Mouse (Mus musculus) limb, embryonic 11.5 days (tissue): Measurements from ENCODE around the gene Dhx33. TPM values are rescaled to one million over a fixed set of nuclear protein-coding genes. Genes with fewer than 3 reads are reported as not detected.

Experiments
- ATAC-seq: fragments of 200-750 bp; cut with Nextera tagmentation; 2 replicates; pipeline ENCODE4 v1.8.0; 2017; ENCODE audit warnings: low read depth; ENCODE audit not compliant: insufficient number of reproducible peaks, low FRiP score, low TSS enrichment
- DNase-seq: peaks from one replicate; pipeline ENCODE4 v3.0.0-alpha.2; 2015; ENCODE audit warnings: low spot score
- H3K27ac ChIP-seq: fragments of 300-500 bp; sonication (generic); replicated peaks from 2 replicates; pipeline ENCODE4 v1.5.1; 2014; ENCODE audit warnings: low read depth, mild to moderate bottlenecking, low read length
- H3K27me3 ChIP-seq: fragments of 300-500 bp; sonication (generic); 2 replicates; pipeline ENCODE4 v1.6.1; 2014; ENCODE audit warnings: mild to moderate bottlenecking, low read length, mixed read lengths; ENCODE audit not compliant: control insufficient read depth, insufficient read depth
- H3K36me3 ChIP-seq: fragments of 300-500 bp; sonication (generic); 2 replicates; pipeline ENCODE4 v1.6.1; 2014; ENCODE audit warnings: mild to moderate bottlenecking, low read length, moderate library complexity, mixed read lengths; ENCODE audit not compliant: control insufficient read depth, insufficient read depth
- H3K4me1 ChIP-seq: fragments of 300-500 bp; sonication (generic); 2 replicates; pipeline ENCODE4 v1.6.1; 2014; ENCODE audit warnings: low read length, mixed read lengths; ENCODE audit not compliant: control insufficient read depth, insufficient read depth
- H3K4me2 ChIP-seq: fragments of 300-500 bp; sonication (generic); 2 replicates; pipeline ENCODE4 v1.6.1; 2014; ENCODE audit warnings: low read depth, mild to moderate bottlenecking, moderate library complexity; ENCODE audit not compliant: severe bottlenecking
- H3K4me3 ChIP-seq: fragments of 300-500 bp; sonication (generic); 2 replicates; pipeline ENCODE4 v1.5.1; 2014; ENCODE audit warnings: low read depth, low read length
- H3K9ac ChIP-seq: fragments of 300-500 bp; sonication (generic); 2 replicates; pipeline ENCODE4 v1.6.1; 2014; ENCODE audit warnings: mild to moderate bottlenecking, low read length
- H3K9me3 ChIP-seq: fragments of 300-500 bp; sonication (generic); 2 replicates; pipeline ENCODE4 v1.6.1; 2016; ENCODE audit warnings: low read length; ENCODE audit not compliant: control insufficient read depth
- WGBS: fragments of 180-500 bp; shearing (Covaris S2); extraction: QIAGEN DNeasy Blood & Tissue Kit; methylation state at CpG from one replicate; pipeline ENCODE4 v1.1.7; 2014; 5-methylcytosine and 5-hydroxymethylcytosine counted together
- polyA plus RNA-seq: library from polyadenylated mRNA; unstranded; fragments of >200 nt; fragmentation: Nextera tagmentation; extraction: Ambion mirVana; gene quantifications from 2 replicates; pipeline ENCODE4 v1.2.1, GENCODE M21; 2014

Dhx33 gene
- polyA plus RNA-seq, 1 experiment from 2014 or later: 29.1 TPM

DNA sequence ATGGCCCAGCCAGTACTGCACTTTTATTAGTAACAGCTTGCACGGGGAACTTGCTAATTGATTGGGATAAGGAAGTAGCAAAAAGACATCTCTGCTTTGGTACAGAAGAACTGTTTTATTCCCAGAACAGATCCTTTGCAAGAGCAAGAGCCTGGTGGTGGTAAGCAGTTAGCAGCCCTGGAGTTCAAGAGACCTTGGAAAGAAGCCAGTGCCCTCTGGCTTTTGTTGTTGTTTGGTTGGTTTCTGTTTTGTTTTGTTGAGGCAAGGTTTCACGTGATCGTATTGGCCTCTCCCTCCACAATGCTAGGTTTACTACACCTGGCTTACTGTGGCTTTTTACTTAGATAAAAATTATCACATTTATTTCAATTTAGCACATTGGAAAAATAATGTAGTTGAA is 24.0 kb upstream of the Dhx33 start:
- Histone ChIP-seq H3K4me1 (peaks cover 3% of the 10 kb centered on the region; the same call in 1 of the 2 replicates), H3K9ac (no peak overlapping the region), H3K27me3 (no peaks in the 10 kb centered on the region), H3K4me2 (no peak overlapping the region), H3K27ac (no peak overlapping the region), H3K36me3 (peaks cover 13% of the 10 kb centered on the region; the same call in 1 of the 2 replicates), H3K9me3 (no peaks in the 10 kb centered on the region), H3K4me3 (no peak overlapping the region)
- WGBS: 70% methylated on average over 3 of the region's 3 CpGs
- DNase-seq (no peak), ATAC-seq (no peak)

DNA sequence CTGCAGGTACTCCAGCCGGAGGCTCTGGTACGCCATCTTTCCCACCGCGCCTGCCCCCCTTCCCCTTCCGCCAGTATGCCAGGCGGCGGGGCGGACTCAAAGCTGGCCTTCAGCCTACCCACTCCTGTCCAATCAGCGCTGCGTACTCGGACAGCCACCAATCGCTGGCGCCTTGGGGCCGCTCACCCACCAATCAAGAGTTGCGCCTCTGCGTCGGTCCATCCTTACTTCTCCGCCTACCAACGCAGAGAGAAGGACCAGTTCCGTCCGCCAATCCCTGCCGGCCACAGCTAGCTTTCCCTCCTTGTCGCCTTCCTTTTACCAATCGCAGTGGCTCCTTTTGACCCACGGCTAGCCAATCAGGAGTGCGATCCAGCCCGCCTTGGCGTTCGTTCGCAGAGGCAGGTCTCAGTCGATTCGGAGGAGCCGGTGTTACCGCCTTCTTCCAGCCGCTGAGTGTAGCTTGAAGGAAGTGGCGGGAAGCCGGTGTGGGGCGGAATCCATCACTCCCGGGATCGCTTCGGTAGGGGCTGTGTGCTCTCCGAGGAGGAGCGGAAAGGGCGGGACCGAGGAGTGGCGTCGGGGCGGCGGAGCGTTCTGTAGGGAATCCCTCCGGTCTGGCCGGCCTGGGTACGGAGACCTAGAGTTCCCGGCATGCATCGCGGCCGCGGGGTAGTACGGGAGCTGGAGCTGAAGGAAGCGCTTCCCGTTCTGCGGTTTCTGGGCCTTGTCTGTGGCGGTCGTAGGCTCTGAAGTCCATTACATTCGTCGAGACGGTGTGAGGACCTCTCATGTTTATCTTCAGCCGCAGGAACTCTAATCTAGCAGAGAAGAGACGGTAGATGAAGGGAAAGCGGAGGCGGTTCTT is 15.2 kb upstream of the Dhx33 start, which contains the start of the genes Mis12 and Derl2:
Gene Mis12 (plus strand): TSS at position 411 of the 868 bp plus-strand sequence.
Gene Derl2 (minus strand): TSS at position 641 of the 868 bp plus-strand sequence.
- Histone ChIP-seq H3K4me1 (peaks cover 5% of the 10 kb centered on the region; the same call in 1 of the 2 replicates), H3K36me3 (no peaks in the 10 kb centered on the region; the same call in 1 of the 2 replicates), H3K9me3 (no peaks in the 10 kb centered on the region), H3K27me3 (no peaks in the 10 kb centered on the region), H3K9ac (peak within 1 kb of the TSS; percentile 92), H3K27ac (peak within 1 kb of the TSS; percentile 84), H3K4me3 (peak within 1 kb of the TSS; percentile 83), H3K4me2 (peak within 1 kb of the TSS; percentile 72)
- under 1% methylated on average over 70 of the region's 71 CpGs for WGBS
- DNase-seq (peak; percentile 97), ATAC-seq (peak; percentile 100)

DNA sequence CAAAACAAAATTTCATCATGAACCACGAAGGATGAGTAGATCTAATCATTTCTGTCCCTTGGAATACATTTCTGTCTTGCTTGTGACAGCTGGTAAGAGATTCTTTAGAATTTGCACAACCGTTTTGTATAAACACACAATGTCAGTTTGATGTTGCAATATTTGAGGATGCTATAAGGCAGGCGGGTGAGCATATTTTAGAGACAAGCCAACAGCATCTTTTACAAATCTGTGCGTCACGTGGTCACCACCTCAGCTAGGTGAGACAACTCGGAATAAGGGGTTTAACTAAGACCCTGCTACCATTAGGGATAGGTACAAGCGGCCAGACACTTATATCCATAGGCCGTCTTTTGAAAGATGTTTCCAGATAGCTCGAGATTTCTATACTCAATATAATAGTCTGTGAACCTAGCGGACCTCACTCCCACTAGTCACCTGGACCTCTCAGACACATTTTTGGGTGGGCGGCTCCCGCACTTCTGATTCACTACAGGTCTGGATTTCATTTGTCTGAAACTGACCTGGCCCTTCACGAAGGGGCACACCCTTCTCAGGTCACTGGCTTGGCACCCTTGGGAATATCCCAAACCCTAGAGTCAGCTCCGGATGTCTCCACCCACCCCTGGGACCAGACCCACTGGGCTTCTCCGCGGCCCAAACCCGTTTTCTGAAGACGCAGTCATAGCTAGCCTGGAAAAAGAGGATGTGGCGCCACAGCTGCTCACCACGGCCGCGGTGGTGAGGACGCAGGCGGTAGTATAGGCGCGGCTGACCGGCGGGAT is 14.4 kb upstream of the Dhx33 start:
- 0 out of 2 replicates have a peak overlapping the region, but pooled peaks have one; percentile 9 for H3K27ac ChIP-seq
- peak overlapping the region; percentile 83 for H3K4me3 ChIP-seq
- H3K9ac ChIP-seq: peak overlapping the region; percentile 73
- ATAC-seq (peak; percentile 49), DNase-seq (no peak)
- no peaks in the 10 kb centered on the region; the same call in 1 of the 2 replicates for H3K36me3 ChIP-seq
- peaks cover 5% of the 10 kb centered on the region; the same call in 1 of the 2 replicates for H3K4me1 ChIP-seq
- H3K27me3 ChIP-seq: no peaks in the 10 kb centered on the region
- H3K4me2 ChIP-seq: peak overlapping the region; percentile 55
- H3K9me3 ChIP-seq: no peaks in the 10 kb centered on the region
- WGBS: 6% methylated on average over 28 of the region's 28 CpGs

DNA sequence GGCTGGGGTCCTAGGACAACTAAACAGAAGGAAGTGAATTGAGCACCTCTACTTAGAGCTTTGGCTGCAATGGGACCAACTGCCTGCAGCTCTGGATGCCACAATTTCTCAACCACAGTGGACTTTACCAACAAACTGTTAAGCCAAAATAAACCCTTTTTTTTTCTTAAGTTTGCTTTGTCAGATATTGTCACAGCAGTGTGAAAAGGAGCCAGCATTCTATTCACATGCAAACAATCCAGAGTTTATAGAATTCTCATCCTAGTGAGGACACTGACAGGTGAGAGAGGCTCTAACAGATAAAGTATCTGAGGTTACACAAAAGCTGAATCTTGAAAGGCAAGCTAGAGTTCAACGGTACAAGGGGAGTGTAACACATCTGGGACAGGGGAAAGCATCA is 12.8 kb upstream of the Dhx33 start:
- Histone ChIP-seq H3K9me3 (no peaks in the 10 kb centered on the region), H3K4me3 (no peak overlapping the region), H3K27me3 (no peaks in the 10 kb centered on the region), H3K4me2 (no peak overlapping the region), H3K9ac (no peak overlapping the region), H3K27ac (no peak overlapping the region), H3K4me1 (peaks cover 5% of the 10 kb centered on the region; the same call in 1 of the 2 replicates), H3K36me3 (peaks cover 5% of the 10 kb centered on the region; the same call in 1 of the 2 replicates)
- 82% methylated on average over 1 of the region's 1 CpGs for WGBS
- ATAC-seq (no peak), DNase-seq (no peak)

DNA sequence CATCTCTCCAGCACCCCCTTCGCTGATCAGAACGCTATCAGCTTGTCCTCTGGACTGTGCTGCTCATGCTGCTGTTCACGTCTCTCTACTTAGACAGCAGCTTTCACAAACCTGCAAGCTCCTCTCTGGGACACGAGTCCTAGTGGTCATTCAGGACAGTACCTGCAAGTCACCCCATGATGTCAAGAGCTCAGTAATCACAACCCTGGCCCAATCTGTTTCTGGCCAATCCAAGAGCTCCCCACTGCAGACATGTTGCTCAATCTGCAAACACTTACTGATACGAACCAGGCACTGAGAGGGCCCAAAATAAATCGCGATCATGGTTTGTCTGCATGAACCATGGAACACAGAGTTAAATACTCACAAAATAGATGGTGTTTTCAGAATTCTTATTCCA is 8.5 kb upstream of the Dhx33 start:
- H3K36me3 ChIP-seq: peaks cover 10% of the 10 kb centered on the region; the same call in 1 of the 2 replicates
- H3K4me1 ChIP-seq: no peaks in the 10 kb centered on the region
- H3K27me3 ChIP-seq: no peaks in the 10 kb centered on the region
- no peak overlapping the region for H3K4me3 ChIP-seq
- no peak overlapping the region for H3K4me2 ChIP-seq
- no peak overlapping the region for H3K9ac ChIP-seq
- DNase-seq (no peak), ATAC-seq (no peak)
- no peaks in the 10 kb centered on the region for H3K9me3 ChIP-seq
- no peak overlapping the region for H3K27ac ChIP-seq
- 92% methylated on average over 7 of the region's 7 CpGs for WGBS

DNA sequence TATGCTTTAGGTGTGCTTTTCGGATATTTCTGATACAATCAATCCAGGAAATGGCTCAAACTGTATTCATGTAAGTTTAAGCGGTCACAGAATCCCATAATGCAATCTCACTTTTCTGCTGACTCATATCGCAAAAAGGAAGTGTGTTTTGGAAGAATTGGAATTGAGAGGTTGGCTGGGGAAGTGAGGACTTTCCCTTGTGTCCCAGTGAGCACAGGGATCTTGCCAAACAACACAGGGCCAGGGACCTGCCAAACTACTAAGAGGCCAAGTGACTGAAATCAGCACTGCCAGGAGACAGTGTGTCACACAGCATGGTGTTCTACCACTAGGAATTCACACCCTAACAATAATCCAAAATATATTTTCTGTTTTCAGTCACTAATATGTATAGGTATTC is 4.1 kb upstream of the Dhx33 start:
- no peaks in the 10 kb centered on the region for H3K27me3 ChIP-seq
- no peak overlapping the region for H3K4me2 ChIP-seq
- H3K9ac ChIP-seq: no peak overlapping the region
- WGBS: 97% methylated on average over 3 of the region's 3 CpGs
- ATAC-seq (no peak), DNase-seq (no peak)
- H3K36me3 ChIP-seq: peaks cover 10% of the 10 kb centered on the region; the same call in 1 of the 2 replicates
- H3K4me1 ChIP-seq: no peaks in the 10 kb centered on the region
- H3K4me3 ChIP-seq: no peak overlapping the region
- no peak overlapping the region for H3K27ac ChIP-seq
- no peaks in the 10 kb centered on the region for H3K9me3 ChIP-seq

DNA sequence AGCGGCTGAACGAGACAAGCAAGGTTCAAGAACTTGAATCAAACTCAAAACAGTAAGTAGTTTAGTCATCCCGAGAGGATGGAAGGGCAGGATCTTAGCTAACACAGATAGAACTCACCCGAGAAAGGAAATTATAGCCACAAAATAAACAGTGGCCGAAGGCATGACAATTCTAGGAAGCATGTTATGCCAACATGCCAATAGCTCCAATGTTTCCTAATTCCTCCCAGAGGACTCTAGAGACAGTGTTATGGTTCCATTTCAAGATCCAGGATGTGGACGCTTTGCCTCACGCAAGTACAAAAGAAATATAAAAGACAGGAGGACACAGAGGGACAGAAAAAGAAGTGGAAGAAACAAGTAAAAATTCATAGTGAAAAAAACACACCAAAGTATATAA is 3.6 kb upstream of the Dhx33 start:
- no peak for DNase-seq
- WGBS: 94% methylated on average over 7 of the region's 7 CpGs
- peaks cover 10% of the 10 kb centered on the region; the same call in 1 of the 2 replicates for H3K36me3 ChIP-seq
- no peak overlapping the region for H3K4me3 ChIP-seq
- H3K4me2 ChIP-seq: no peak overlapping the region
- H3K9me3 ChIP-seq: no peaks in the 10 kb centered on the region
- no peak for ATAC-seq
- H3K4me1 ChIP-seq: peaks cover 3% of the 10 kb centered on the region
- no peaks in the 10 kb centered on the region for H3K27me3 ChIP-seq
- no peak overlapping the region for H3K27ac ChIP-seq
- H3K9ac ChIP-seq: no peak overlapping the region

DNA sequence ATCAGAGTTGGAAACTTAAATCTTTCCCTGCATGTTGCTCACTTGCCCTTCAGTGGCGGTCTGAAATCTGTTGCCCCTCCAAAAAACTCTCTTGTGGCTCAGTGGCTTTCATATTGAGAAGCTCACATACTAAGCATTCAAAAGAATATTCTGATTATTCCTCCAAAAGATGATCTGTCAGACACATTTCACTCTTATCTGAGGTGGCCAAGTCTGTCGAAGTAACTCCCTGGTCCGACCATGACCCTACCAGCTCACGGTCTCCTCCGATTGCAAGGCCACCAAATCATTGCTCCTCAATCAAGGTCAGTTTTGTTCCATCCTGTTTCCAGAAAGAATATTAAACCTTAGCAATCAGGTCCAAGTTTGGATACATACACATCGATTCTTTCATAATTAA is 2.8 kb upstream of the Dhx33 start:
- Histone ChIP-seq H3K36me3 (peaks cover 5% of the 10 kb centered on the region; the same call in 1 of the 2 replicates), H3K4me3 (no peak overlapping the region), H3K4me1 (peaks cover 5% of the 10 kb centered on the region), H3K9me3 (no peaks in the 10 kb centered on the region), H3K27ac (no peak overlapping the region), H3K4me2 (no peak overlapping the region), H3K9ac (no peak overlapping the region), H3K27me3 (no peaks in the 10 kb centered on the region)
- 95% methylated on average over 6 of the region's 6 CpGs for WGBS
- ATAC-seq: no peak
- no peak for DNase-seq
